Mouse (Mus musculus) embryonic facial prominence, embryonic 13.5 days (tissue): ENCODE measurements around the gene Gm8267. TPM values are rescaled to one million over a fixed set of nuclear protein-coding genes. Genes with fewer than 3 reads are reported as not detected.
"Not testable (repeated sequence)": the region's sequence is repeated elsewhere in the genome, so short reads cannot be mapped to it uniquely, and the experiment has no call there.

ENCODE experiments used
- ATAC-seq: fragments of 200-750 bp; cut with Nextera tagmentation; 2 replicates; pipeline ENCODE4 v1.8.0; 2017; ENCODE audit warnings: low read depth; ENCODE audit not compliant: insufficient number of reproducible peaks, insufficient read depth, low FRiP score, low TSS enrichment
- H3K27ac ChIP-seq: fragments of 300-500 bp; sonication (generic); 2 replicates; pipeline ENCODE4 v1.5.1; 2015; ENCODE audit warnings: moderate library complexity, mild to moderate bottlenecking, inconsistent platforms
- H3K27me3 ChIP-seq: fragments of 300-500 bp; sonication (generic); 2 replicates; pipeline ENCODE4 v1.6.1; 2015; ENCODE audit warnings: mild to moderate bottlenecking, inconsistent platforms
- H3K36me3 ChIP-seq: fragments of 300-500 bp; sonication (generic); 2 replicates; pipeline ENCODE4 v1.6.1; 2015; ENCODE audit warnings: mild to moderate bottlenecking, inconsistent platforms
- H3K4me1 ChIP-seq: fragments of 300-500 bp; sonication (generic); 2 replicates; pipeline ENCODE4 v1.6.1; 2015; ENCODE audit warnings: inconsistent platforms
- H3K4me2 ChIP-seq: fragments of 300-500 bp; sonication (generic); 2 replicates; pipeline ENCODE4 v1.6.1; 2015; ENCODE audit warnings: moderate library complexity, mild to moderate bottlenecking, inconsistent platforms
- H3K4me3 ChIP-seq: fragments of 300-500 bp; sonication (generic); 2 replicates; pipeline ENCODE4 v1.5.1; 2015; ENCODE audit warnings: mild to moderate bottlenecking, inconsistent platforms
- H3K9ac ChIP-seq: fragments of 300-500 bp; sonication (generic); 2 replicates; pipeline ENCODE4 v1.6.1; 2015; ENCODE audit warnings: mild to moderate bottlenecking, inconsistent platforms
- H3K9me3 ChIP-seq: fragments of 300-500 bp; sonication (generic); 2 replicates; pipeline ENCODE4 v1.6.1; 2016; ENCODE audit warnings: inconsistent platforms
- WGBS: fragments of 180-500 bp; shearing (Covaris S2); methylation state at CpG from one replicate; pipeline ENCODE4 v1.1.7; 2015; ENCODE audit warnings: mixed read lengths; 5-methylcytosine and 5-hydroxymethylcytosine counted together
- polyA plus RNA-seq: library from polyadenylated mRNA; unstranded; fragments of >200 nt; fragmentation: Nextera tagmentation; extraction: Ambion mirVana; gene quantifications from 2 replicates; pipeline ENCODE4 v1.2.1, GENCODE M21; 2015

The Gm8267 gene
- not detected in 2 replicates for polyA plus RNA-seq

- ATAC-seq: no peak
These were observed at the start of gene Gm8267 for GRCm38 (mm10) chr14:44750240-44750639. Gm8267 (minus strand) TSS chr14:44750340.

GRCm38 (mm10) chr14:44789537-44790382, 39.6 kb upstream of the Gm8267 start:
- not testable (repeated sequence) for H3K27me3 ChIP-seq, H3K9me3 ChIP-seq, H3K36me3 ChIP-seq, H3K9ac ChIP-seq, ATAC-seq, H3K4me2 ChIP-seq, H3K4me3 ChIP-seq, H3K27ac ChIP-seq, H3K4me1 ChIP-seq
- 60% methylated on average over 2 of the region's 2 CpGs for whole genome bisulfite sequencing

More at GRCm38 (mm10) chr14:44750240-44750639, at the start of gene Gm8267:
- H3K4me2 ChIP-seq: no peak within 1 kb of the TSS
- no peaks in the 10 kb centered on the region for H3K27me3 ChIP-seq
- H3K4me3 ChIP-seq: no peak within 1 kb of the TSS
- H3K9ac ChIP-seq: no peak within 1 kb of the TSS
- whole genome bisulfite sequencing: 81% methylated on average over 3 of the region's 3 CpGs
- H3K9me3 ChIP-seq: no peaks in the 10 kb centered on the region
- no peak within 1 kb of the TSS for H3K27ac ChIP-seq
- H3K36me3 ChIP-seq: no peaks in the 10 kb centered on the region
- no peaks in the 10 kb centered on the region for H3K4me1 ChIP-seq

GRCm38 (mm10) chr14:44742789-44743188, 7.4 kb downstream of the Gm8267 start:
- H3K9me3 ChIP-seq, H3K9ac ChIP-seq, H3K4me2 ChIP-seq, H3K27ac ChIP-seq, H3K36me3 ChIP-seq, H3K4me3 ChIP-seq, H3K27me3 ChIP-seq, H3K4me1 ChIP-seq, ATAC-seq: not testable (repeated sequence)
- WGBS: 50% methylated on average over 1 of the region's 1 CpGs

- not testable (repeated sequence) for H3K9ac ChIP-seq, H3K4me2 ChIP-seq, H3K27ac ChIP-seq, H3K27me3 ChIP-seq, H3K4me3 ChIP-seq, ATAC-seq, H3K36me3 ChIP-seq, H3K4me1 ChIP-seq, H3K9me3 ChIP-seq
These were observed 19.4 kb downstream of the Gm8267 start for GRCm38 (mm10) chr14:44730711-44731110.

GRCm38 (mm10) chr14:44706356-44706755, 43.8 kb downstream of the Gm8267 start, which contains the start of gene Gm8257:
Gm8257 (minus strand) TSS chr14:44706456.
- H3K9ac ChIP-seq, H3K4me1 ChIP-seq, H3K4me2 ChIP-seq, H3K9me3 ChIP-seq, H3K27ac ChIP-seq, H3K27me3 ChIP-seq, H3K36me3 ChIP-seq, ATAC-seq, H3K4me3 ChIP-seq: not testable (repeated sequence)
- 83% methylated on average over 3 of the region's 3 CpGs for WGBS

Other genes with a start within 250 kb of the Gm8267 start
- gene Gm17093, start 232.1 kb downstream of the Gm8267 start, polyA plus RNA-seq: not detected in 2 replicates
- not detected in 2 replicates for gene Gm8247, start 167.2 kb downstream of the Gm8267 start, polyA plus RNA-seq
- gene Gm5624, start 122.4 kb downstream of the Gm8267 start, polyA plus RNA-seq: not detected in 2 replicates
- gene Gm8257, start 43.9 kb downstream of the Gm8267 start, polyA plus RNA-seq: not detected in 2 replicates
- 0.37 and 0.61 TPM in 2 replicates for gene Ptgdr, start 109.0 kb upstream of the Gm8267 start, polyA plus RNA-seq
- 1.7 and 1.8 TPM in 2 replicates for gene Ptger2, start 237.9 kb upstream of the Gm8267 start, polyA plus RNA-seq